Mouse (Mus musculus): ENCODE results near the gene Casd1. TPM values are rescaled to one million over a fixed set of nuclear protein-coding genes. Genes with fewer than 3 reads are reported as not detected.

Casd1 gene
- polyA plus RNA-seq (2015; fragmentation: Illumina TruSeq; extraction: RNeasy Lipid Tissue Mini Kit (QIAGEN cat#74804); ENCODE audit: insufficient read depth, low read depth, low replicate concordance): 4.6 TPM

GRCm38 (mm10) chr6:4600658-4601296, at the start of gene Casd1:
Gene Casd1 (plus strand): TSS chr6:4600839.

Other genes starting within 250 kb of the Casd1 start
- gene Col1a2, start 96.0 kb upstream of the Casd1 start, polyA plus RNA-seq (2015; fragmentation: Illumina TruSeq; extraction: RNeasy Lipid Tissue Mini Kit (QIAGEN cat#74804); ENCODE audit: insufficient read depth, low read depth, low replicate concordance): 44.5 TPM
- 15.6 TPM for gene Sgce, start 146.4 kb downstream of the Casd1 start, polyA plus RNA-seq (2015; fragmentation: Illumina TruSeq; extraction: RNeasy Lipid Tissue Mini Kit (QIAGEN cat#74804); ENCODE audit: insufficient read depth, low read depth, low replicate concordance)
- gene Peg10, start 146.5 kb downstream of the Casd1 start, polyA plus RNA-seq (2015; fragmentation: Illumina TruSeq; extraction: RNeasy Lipid Tissue Mini Kit (QIAGEN cat#74804); ENCODE audit: insufficient read depth, low read depth, low replicate concordance): 0.63 TPM